Mouse (Mus musculus) naive thymus-derived CD4-positive, alpha-beta T cell, adult 2 months (primary cell): ENCODE data around the gene Ypel4.
A peak's percentile ranks its signal among the peaks of the same experiment; 100 is the strongest.

Source experiments
- DNase-seq: peaks from one replicate; pipeline ENCODE4 v3.0.0-alpha.2; 2011; ENCODE audit warnings: low read depth

Gene Ypel4

GRCm38 (mm10) chr2:84761840-84762239, 28.0 kb downstream of the Ypel4 start:
- no peak for DNase-seq

- no peak for DNase-seq
Measured at GRCm38 (mm10) chr2:84762295-84762694, 28.4 kb downstream of the Ypel4 start.

- DNase-seq: no peak
Measured at GRCm38 (mm10) chr2:84762818-84763217, 29.0 kb downstream of the Ypel4 start.

GRCm38 (mm10) chr2:84770501-84770900, 36.6 kb downstream of the Ypel4 start:
- DNase-seq: no peak

- DNase-seq: no peak
Measured at GRCm38 (mm10) chr2:84772454-84772853, 38.6 kb downstream of the Ypel4 start.

- DNase-seq: no peak
Measured at GRCm38 (mm10) chr2:84773195-84773594, 39.3 kb downstream of the Ypel4 start.

GRCm38 (mm10) chr2:84774751-84775150, 40.9 kb downstream of the Ypel4 start:
- DNase-seq: no peak

GRCm38 (mm10) chr2:84775241-84775640, 41.4 kb downstream of the Ypel4 start, which contains the start of gene Serping1:
Serping1 (minus strand) TSS chr2:84775444.
- DNase-seq: no peak

- DNase-seq: no peak
Measured at GRCm38 (mm10) chr2:84775665-84776064, 41.8 kb downstream of the Ypel4 start.

GRCm38 (mm10) chr2:84777706-84778105, 43.8 kb downstream of the Ypel4 start:
- no peak for DNase-seq

GRCm38 (mm10) chr2:84779210-84779609, 45.4 kb downstream of the Ypel4 start:
- peak; percentile 89 for DNase-seq

GRCm38 (mm10) chr2:84783315-84783714, 49.5 kb downstream of the Ypel4 start:
- DNase-seq: no peak

- DNase-seq: no peak
Measured at GRCm38 (mm10) chr2:84783840-84784566, 50.1 kb downstream of the Ypel4 start.
